Comparison of ENCODE assay signal across 14 mouse cellular contexts in the genomic region with DNA sequence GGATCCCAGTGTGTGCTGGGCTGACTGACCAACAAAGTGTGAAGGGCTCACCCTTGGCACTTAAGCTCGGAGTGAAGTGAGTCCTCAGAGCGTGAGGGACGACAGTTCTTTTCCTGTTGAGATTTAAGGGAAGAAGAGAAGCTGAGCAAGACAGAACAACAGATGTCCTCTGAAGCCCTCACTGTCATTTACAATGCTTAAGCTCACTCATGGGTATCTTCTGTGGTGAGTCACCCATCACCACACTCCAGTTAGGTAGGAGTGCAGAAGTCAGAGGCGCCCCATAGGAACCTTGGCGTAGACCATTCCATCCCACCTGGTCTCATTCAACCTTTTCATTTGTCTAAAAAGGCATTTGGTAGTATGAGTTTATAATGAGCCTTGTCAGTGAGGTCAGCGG.
"Had no signal": no experiment of that assay in that cellular context is flagged by ENCODE, and none has a peak within 500 bp of the region (broad histone marks: within the 10 kb centered on the region; RNA-seq: fewer than 3 reads in every experiment).

No protein-coding gene starts in this region.

- ATAC-seq: midbrain, embryonic 16.5 days had no signal

- H3K4me1 ChIP-seq: liver, embryonic 13.5 days had no signal

- DNase-seq: kidney, adult 2 months; kidney, postnatal 25 days; liver, embryonic 13.5 days; lung, adult 2 months; lung, postnatal 14 days; lung, postnatal 4 days; retina, postnatal 1 day; thymus, adult 18-20 months; thymus, postnatal 4 days had no signal

- H3K27ac ChIP-seq: kidney, postnatal 0 days; liver, embryonic 13.5 days; midbrain, embryonic 12.5 days; neural tube, embryonic 13.5 days had no signal

- H3K4me3 ChIP-seq: liver, embryonic 13.5 days; midbrain, embryonic 12.5 days; myocyte; neural tube, embryonic 13.5 days had no signal

- H3K27me3 ChIP-seq: liver, embryonic 13.5 days; midbrain, embryonic 12.5 days; neural tube, embryonic 13.5 days had no signal
